Mouse (Mus musculus): ENCODE results near the gene Cab39. TPM values are rescaled to one million over a fixed set of nuclear protein-coding genes. Genes with fewer than 3 reads are reported as not detected.
A peak's percentile ranks its signal among the peaks of the same experiment; 100 is the strongest.

The Cab39 gene
- polyA plus RNA-seq, 1 experiment from 2014 or later: 37.3 TPM

- WGBS: 51% methylated on average over 3 of the region's 3 CpGs
Observed at GRCm38 (mm10) chr1:85779012-85779411, 14.2 kb upstream of the Cab39 start.

GRCm38 (mm10) chr1:85779428-85780180 lies 13.6 kb upstream of the Cab39 start:
- Histone ChIP-seq H3K4me3 (ENCODE audit: low read depth, low read length) (no peak overlapping the region), H3K4me2 (replicated peaks; ENCODE audit: low read depth, low read length) (no peak overlapping the region), H3K4me1 (ENCODE audit: insufficient read depth, low read depth, low read length) (no peaks in the 10 kb centered on the region), H3K27me3 (replicated peaks; ENCODE audit: insufficient read depth, low read length) (no peaks in the 10 kb centered on the region), H3K27ac (ENCODE audit: low read length) (no peak overlapping the region), H3K9me3 (ENCODE audit: low read length) (no peaks in the 10 kb centered on the region), H3K36me3 (ENCODE audit: insufficient read depth, low read length) (no peaks in the 10 kb centered on the region), H3K9ac (replicated peaks; ENCODE audit: low read depth) (no peak overlapping the region)
- ATAC-seq (no peak), DNase-seq (ENCODE audit: low spot score) (no peak)
- no peak for TF ChIP-seq CTCF (IDR thresholded peaks at IDR 0.05)
- no peak for TF ChIP-seq EP300 (IDR thresholded peaks at IDR 0.05)
- WGBS: 70% methylated on average over 4 of the region's 4 CpGs

More at GRCm38 (mm10) chr1:85779012-85779411, 14.2 kb upstream of the Cab39 start:
- Histone ChIP-seq H3K36me3 (ENCODE audit: insufficient read depth, low read length) (no peaks in the 10 kb centered on the region), H3K9ac (replicated peaks; ENCODE audit: low read depth) (no peak overlapping the region), H3K27me3 (replicated peaks; ENCODE audit: insufficient read depth, low read length) (no peaks in the 10 kb centered on the region), H3K4me1 (ENCODE audit: insufficient read depth, low read depth, low read length) (no peaks in the 10 kb centered on the region), H3K9me3 (ENCODE audit: low read length) (no peaks in the 10 kb centered on the region), H3K27ac (ENCODE audit: low read length) (no peak overlapping the region), H3K4me2 (replicated peaks; ENCODE audit: low read depth, low read length) (no peak overlapping the region), H3K4me3 (ENCODE audit: low read depth, low read length) (no peak overlapping the region)
- DNase-seq (ENCODE audit: low spot score) (no peak), ATAC-seq (no peak)
- TF ChIP-seq CTCF (IDR thresholded peaks at IDR 0.05) (no peak), EP300 (IDR thresholded peaks at IDR 0.05) (no peak)

GRCm38 (mm10) chr1:85790565-85790964 lies 2.7 kb upstream of the Cab39 start:
- no peaks in the 10 kb centered on the region; the same call in 1 of the 2 replicates for H3K4me1 ChIP-seq (ENCODE audit: insufficient read depth, low read depth, low read length)
- ATAC-seq (no peak), DNase-seq (ENCODE audit: low spot score) (no peak)
- H3K27ac ChIP-seq (ENCODE audit: low read length): no peak overlapping the region
- H3K4me3 ChIP-seq (ENCODE audit: low read depth, low read length): no peak overlapping the region
- TF ChIP-seq CTCF (IDR thresholded peaks at IDR 0.05) (no peak), EP300 (IDR thresholded peaks at IDR 0.05) (no peak)
- H3K9ac ChIP-seq (replicated peaks; ENCODE audit: low read depth): no peak overlapping the region
- 59% methylated on average over 3 of the region's 3 CpGs for WGBS
- no peaks in the 10 kb centered on the region for H3K36me3 ChIP-seq (ENCODE audit: insufficient read depth, low read length)
- no peak overlapping the region for H3K4me2 ChIP-seq (replicated peaks; ENCODE audit: low read depth, low read length)
- no peaks in the 10 kb centered on the region for H3K27me3 ChIP-seq (replicated peaks; ENCODE audit: insufficient read depth, low read length)
- no peaks in the 10 kb centered on the region for H3K9me3 ChIP-seq (ENCODE audit: low read length)

- Histone ChIP-seq H3K4me3 (ENCODE audit: low read depth, low read length) (no peak overlapping the region), H3K27me3 (replicated peaks; ENCODE audit: insufficient read depth, low read length) (no peaks in the 10 kb centered on the region), H3K9ac (replicated peaks; ENCODE audit: low read depth) (no peak overlapping the region), H3K36me3 (ENCODE audit: insufficient read depth, low read length) (no peaks in the 10 kb centered on the region), H3K4me1 (ENCODE audit: insufficient read depth, low read depth, low read length) (peaks cover 4% of the 10 kb centered on the region; the same call in 1 of the 2 replicates), H3K4me2 (replicated peaks; ENCODE audit: low read depth, low read length) (no peak overlapping the region), H3K27ac (ENCODE audit: low read length) (no peak overlapping the region), H3K9me3 (ENCODE audit: low read length) (no peaks in the 10 kb centered on the region)
- no peak for TF ChIP-seq CTCF (IDR thresholded peaks at IDR 0.05)
- no peak for TF ChIP-seq EP300 (IDR thresholded peaks at IDR 0.05)
- no peak for ATAC-seq
- DNase-seq (ENCODE audit: low spot score): no peak
- 78% methylated on average over 3 of the region's 3 CpGs for WGBS
Observed at GRCm38 (mm10) chr1:85791476-85791875, 1.8 kb upstream of the Cab39 start.

- H3K27me3 ChIP-seq (replicated peaks; ENCODE audit: insufficient read depth, low read length): no peaks in the 10 kb centered on the region
- peaks cover 4% of the 10 kb centered on the region; the same call in 1 of the 2 replicates for H3K4me1 ChIP-seq (ENCODE audit: insufficient read depth, low read depth, low read length)
- ATAC-seq: peak; percentile 20
- under 1% methylated on average over 38 of the region's 38 CpGs for WGBS
- peak overlapping the region; percentile 99 for H3K9ac ChIP-seq (replicated peaks; ENCODE audit: low read depth)
- H3K9me3 ChIP-seq (ENCODE audit: low read length): no peaks in the 10 kb centered on the region
- peak overlapping the region; percentile 99 for H3K4me3 ChIP-seq (ENCODE audit: low read depth, low read length)
- 0 out of 2 replicates have a peak, but pooled peaks cover 3% of the 10 kb centered on the region for H3K36me3 ChIP-seq (ENCODE audit: insufficient read depth, low read length)
- peak; percentile 75 for DNase-seq (ENCODE audit: low spot score)
- TF ChIP-seq CTCF (IDR thresholded peaks at IDR 0.05) (no peak), EP300 (IDR thresholded peaks at IDR 0.05) (no peak)
- H3K27ac ChIP-seq (ENCODE audit: low read length): peak overlapping the region; percentile 98
- peak overlapping the region; percentile 66 for H3K4me2 ChIP-seq (replicated peaks; ENCODE audit: low read depth, low read length)
Observed at GRCm38 (mm10) chr1:85794106-85794771, 998 bp downstream of the Cab39 start.

- DNase-seq (ENCODE audit: low spot score) (no peak), ATAC-seq (no peak)
- no peaks in the 10 kb centered on the region for H3K9me3 ChIP-seq (ENCODE audit: low read length)
- no peak overlapping the region for H3K9ac ChIP-seq (replicated peaks; ENCODE audit: low read depth)
- H3K4me1 ChIP-seq (ENCODE audit: insufficient read depth, low read depth, low read length): peaks cover 4% of the 10 kb centered on the region; the same call in 1 of the 2 replicates
- peak overlapping the region; percentile 5; the same call in 1 of the 2 replicates for H3K4me3 ChIP-seq (ENCODE audit: low read depth, low read length)
- 0 out of 2 replicates have a peak, but pooled peaks cover 3% of the 10 kb centered on the region for H3K36me3 ChIP-seq (ENCODE audit: insufficient read depth, low read length)
- H3K4me2 ChIP-seq (replicated peaks; ENCODE audit: low read depth, low read length): peak overlapping the region; percentile 41
- WGBS: 48% methylated on average over 3 of the region's 3 CpGs
- H3K27me3 ChIP-seq (replicated peaks; ENCODE audit: insufficient read depth, low read length): no peaks in the 10 kb centered on the region
- 0 out of 2 replicates have a peak overlapping the region, but pooled peaks have one; percentile 43 for H3K27ac ChIP-seq (ENCODE audit: low read length)
- no peak for TF ChIP-seq CTCF (IDR thresholded peaks at IDR 0.05)
- TF ChIP-seq EP300 (IDR thresholded peaks at IDR 0.05): no peak
Observed at GRCm38 (mm10) chr1:85795196-85795595, 2.0 kb downstream of the Cab39 start.

Data from lung, postnatal 0 days (tissue).